Mouse (Mus musculus) heart, embryonic 16.5 days (tissue): ENCODE data around the gene Rara. TPM values are rescaled to one million over a fixed set of nuclear protein-coding genes. Genes with fewer than 3 reads are reported as not detected.
"Not testable (repeated sequence)": the region's sequence is repeated elsewhere in the genome, so short reads cannot be mapped to it uniquely, and the experiment has no call there.

ENCODE experiments used
- ATAC-seq: fragments of 200-750 bp; cut with Nextera tagmentation; replicated peaks from 2 replicates; pipeline ENCODE4 v1.8.0; 2017; ENCODE audit warnings: moderate number of reproducible peaks; ENCODE audit not compliant: insufficient read depth, low FRiP score; ENCODE audit errors: extremely low read depth
- H3K27ac ChIP-seq: fragments of 300-500 bp; sonication (generic); 2 replicates; pipeline ENCODE4 v1.5.1; 2014; ENCODE audit warnings: mild to moderate bottlenecking, low read length, control low read depth, moderate library complexity
- H3K27me3 ChIP-seq: fragments of 300-500 bp; sonication (generic); 2 replicates; pipeline ENCODE4 v1.6.1; 2014; ENCODE audit warnings: low read length, mixed read lengths; ENCODE audit not compliant: control insufficient read depth, insufficient read depth
- H3K36me3 ChIP-seq: fragments of 300-500 bp; sonication (generic); 2 replicates; pipeline ENCODE4 v1.6.1; 2014; ENCODE audit not compliant: control insufficient read depth, insufficient read depth
- H3K4me1 ChIP-seq: fragments of 300-500 bp; sonication (generic); 2 replicates; pipeline ENCODE4 v1.6.1; 2014; ENCODE audit warnings: low read length, mixed read lengths; ENCODE audit not compliant: control insufficient read depth, insufficient read depth
- H3K4me2 ChIP-seq: fragments of 300-500 bp; sonication (generic); 2 replicates; pipeline ENCODE4 v1.6.1; 2014; ENCODE audit warnings: low read depth, mild to moderate bottlenecking, control low read depth, low read length
- H3K4me3 ChIP-seq: fragments of 300-500 bp; sonication (generic); 2 replicates; pipeline ENCODE4 v1.5.1; 2014; ENCODE audit warnings: mild to moderate bottlenecking, control low read depth, low read length
- H3K9ac ChIP-seq: fragments of 300-500 bp; sonication (generic); 2 replicates; pipeline ENCODE4 v1.6.1; 2014; ENCODE audit warnings: low read length, control low read depth
- H3K9me3 ChIP-seq: fragments of 300-500 bp; sonication (generic); replicated peaks from 2 replicates; pipeline ENCODE4 v1.6.1; 2016; ENCODE audit warnings: low read length; ENCODE audit not compliant: control insufficient read depth
- WGBS: fragments of 180-500 bp; shearing (Covaris S2); extraction: QIAGEN DNeasy Blood & Tissue Kit; methylation state at CpG from one replicate; pipeline ENCODE4 v1.1.7; 2014; 5-methylcytosine and 5-hydroxymethylcytosine counted together
- polyA plus RNA-seq: library from polyadenylated mRNA; unstranded; fragments of >200 nt; fragmentation: Nextera tagmentation; extraction: Ambion mirVana; gene quantifications from 2 replicates; pipeline ENCODE4 v1.2.1, GENCODE M21; 2015

The Rara gene
- polyA plus RNA-seq, 1 experiment from 2014 or later, result 28.6 TPM

GRCm38 (mm10) chr11:98985542-98985941, 57.9 kb downstream of the Rara start:
- H3K9ac ChIP-seq, result no peak overlapping the region
- H3K27me3 ChIP-seq, result no peaks in the 10 kb centered on the region; the same call in 1 of the 2 replicates
- H3K9me3 ChIP-seq, result no peaks in the 10 kb centered on the region
- 49% methylated on average over 7 of the region's 7 CpGs for WGBS
- H3K4me2 ChIP-seq, result peak overlapping the region; percentile 24
- H3K4me3 ChIP-seq, result no peak overlapping the region
- peak overlapping the region; percentile 63 for H3K27ac ChIP-seq
- H3K36me3 ChIP-seq, result 0 out of 2 replicates have a peak, but pooled peaks cover 3% of the 10 kb centered on the region
- H3K4me1 ChIP-seq, result peaks cover 27% of the 10 kb centered on the region
- ATAC-seq, result peak; percentile 72

- Histone ChIP-seq H3K4me1 (peaks cover 17% of the 10 kb centered on the region), H3K36me3 (peaks cover 19% of the 10 kb centered on the region)
- H3K9ac ChIP-seq, ATAC-seq, H3K9me3 ChIP-seq, H3K4me2 ChIP-seq, H3K27ac ChIP-seq, H3K4me3 ChIP-seq, H3K27me3 ChIP-seq: not testable (repeated sequence)
- 91% methylated on average over 4 of the region's 6 CpGs for WGBS
These were observed 60.6 kb downstream of the Rara start for GRCm38 (mm10) chr11:98988260-98988659.

GRCm38 (mm10) chr11:98990866-98991265, 63.2 kb downstream of the Rara start:
- Histone ChIP-seq H3K4me1 (peaks cover 3% of the 10 kb centered on the region; the same call in 1 of the 2 replicates), H3K27me3 (no peaks in the 10 kb centered on the region), H3K36me3 (peaks cover 42% of the 10 kb centered on the region), H3K27ac (no peak overlapping the region), H3K9ac (no peak overlapping the region), H3K9me3 (no peaks in the 10 kb centered on the region), H3K4me3 (no peak overlapping the region), H3K4me2 (no peak overlapping the region)
- WGBS, result 85% methylated on average over 6 of the region's 6 CpGs
- no peak for ATAC-seq

- H3K4me2 ChIP-seq, result no peak overlapping the region
- H3K27ac ChIP-seq, result no peak overlapping the region
- peaks cover 80% of the 10 kb centered on the region for H3K36me3 ChIP-seq
- no peak overlapping the region for H3K4me3 ChIP-seq
- no peaks in the 10 kb centered on the region for H3K4me1 ChIP-seq
- H3K27me3 ChIP-seq, result no peaks in the 10 kb centered on the region
- no peak for ATAC-seq
- H3K9me3 ChIP-seq, result no peaks in the 10 kb centered on the region
- no peak overlapping the region for H3K9ac ChIP-seq
- WGBS, result 93% methylated on average over 7 of the region's 7 CpGs
These were observed 68.4 kb downstream of the Rara start for GRCm38 (mm10) chr11:98995987-98996386.

- no peak overlapping the region for H3K4me2 ChIP-seq
- no peaks in the 10 kb centered on the region for H3K9me3 ChIP-seq
- H3K27me3 ChIP-seq, result no peaks in the 10 kb centered on the region
- no peak overlapping the region for H3K27ac ChIP-seq
- H3K36me3 ChIP-seq, result peaks cover 83% of the 10 kb centered on the region
- ATAC-seq, result no peak
- H3K4me3 ChIP-seq, result no peak overlapping the region
- 97% methylated on average over 4 of the region's 4 CpGs for WGBS
- no peak overlapping the region for H3K9ac ChIP-seq
- H3K4me1 ChIP-seq, result no peaks in the 10 kb centered on the region
These were observed 70.0 kb downstream of the Rara start for GRCm38 (mm10) chr11:98997659-98998058.

GRCm38 (mm10) chr11:98998776-98999175, 71.2 kb downstream of the Rara start:
- Histone ChIP-seq H3K9me3 (no peaks in the 10 kb centered on the region), H3K4me2 (no peak overlapping the region), H3K4me1 (no peaks in the 10 kb centered on the region), H3K27me3 (no peaks in the 10 kb centered on the region), H3K4me3 (no peak overlapping the region), H3K27ac (no peak overlapping the region), H3K9ac (no peak overlapping the region), H3K36me3 (peaks cover 80% of the 10 kb centered on the region)
- no peak for ATAC-seq

- Histone ChIP-seq H3K4me1 (no peaks in the 10 kb centered on the region), H3K27ac (no peak overlapping the region), H3K4me2 (no peak overlapping the region), H3K9ac (no peak overlapping the region), H3K27me3 (no peaks in the 10 kb centered on the region), H3K36me3 (peaks cover 80% of the 10 kb centered on the region), H3K9me3 (no peaks in the 10 kb centered on the region), H3K4me3 (no peak overlapping the region)
- 89% methylated on average over 11 of the region's 11 CpGs for WGBS
- no peak for ATAC-seq
These were observed 71.6 kb downstream of the Rara start for GRCm38 (mm10) chr11:98999243-98999642.

GRCm38 (mm10) chr11:99006788-99007187, 79.2 kb downstream of the Rara start:
- 91% methylated on average over 9 of the region's 9 CpGs for WGBS
- ATAC-seq, result no peak

GRCm38 (mm10) chr11:99010124-99010523, 82.5 kb downstream of the Rara start:
- Histone ChIP-seq H3K9me3 (no peaks in the 10 kb centered on the region), H3K27ac (no peak overlapping the region), H3K9ac (no peak overlapping the region), H3K4me3 (no peak overlapping the region), H3K36me3 (peaks cover 48% of the 10 kb centered on the region), H3K27me3 (no peaks in the 10 kb centered on the region), H3K4me2 (no peak overlapping the region), H3K4me1 (no peaks in the 10 kb centered on the region)
- WGBS, result 57% methylated on average over 4 of the region's 4 CpGs
- ATAC-seq, result no peak

More at GRCm38 (mm10) chr11:99006788-99007187, 79.2 kb downstream of the Rara start:
- Histone ChIP-seq H3K27ac (no peak overlapping the region), H3K9me3 (no peaks in the 10 kb centered on the region), H3K4me3 (no peak overlapping the region), H3K36me3 (peaks cover 50% of the 10 kb centered on the region), H3K27me3 (no peaks in the 10 kb centered on the region), H3K9ac (no peak overlapping the region), H3K4me1 (no peaks in the 10 kb centered on the region), H3K4me2 (no peak overlapping the region)
